ENCODE assay signal across 8 mouse cellular contexts in the genomic region with DNA sequence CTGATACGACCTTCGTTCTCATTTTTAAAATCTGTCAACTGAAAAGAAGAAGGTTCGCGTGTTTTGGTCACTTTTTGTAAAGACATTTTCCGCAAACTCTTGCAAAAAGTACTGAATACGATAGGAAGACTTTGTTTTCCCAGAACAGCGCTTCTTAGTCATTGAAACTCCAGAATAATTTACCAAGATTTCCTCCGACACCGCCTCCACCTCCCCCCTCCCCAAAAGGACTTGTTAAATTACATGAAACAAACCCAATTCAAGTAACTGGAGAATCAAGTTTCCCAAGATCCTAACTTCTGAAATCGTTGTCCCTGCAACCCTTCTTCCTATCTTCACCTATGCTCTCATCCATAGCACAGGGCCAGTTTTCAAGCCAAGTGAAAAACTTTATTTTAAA. TPM values are rescaled to one million over a fixed set of nuclear protein-coding genes. Genes with fewer than 3 reads are reported as not detected.
DNase-seq lines count a peak whose midpoint lies in the region; ATAC-seq lines count a peak whose summit lies in the region.

No protein-coding gene starts in this region.

- intact Hi-C loops in heart, postnatal 25 days (cut with DNase I), result loop anchor here (1.0 kb wide), 1 partner anchor 21 kb away; no protein-coding TSS in a partner anchor

- WGBS in heart, embryonic 10.5 days, result 2% methylated on average over 10 of the region's 10 CpGs
- 2% methylated on average over 10 of the region's 10 CpGs for WGBS in forebrain, embryonic 10.5 days
- 1% methylated on average over 10 of the region's 10 CpGs for WGBS in liver, embryonic 13.5 days (ENCODE audit: insufficient replicate concordance)

- H3K4me3 ChIP-seq in heart, embryonic 10.5 days, result peak overlapping the region; percentile 91
- peak overlapping the region; percentile 88 for H3K4me3 ChIP-seq in forebrain, embryonic 10.5 days
- H3K4me3 ChIP-seq in liver, embryonic 13.5 days (replicated peaks), result peak overlapping the region; percentile 82

- no peaks in the 10 kb centered on the region for H3K9me3 ChIP-seq in heart, embryonic 10.5 days
- no peaks in the 10 kb centered on the region for H3K9me3 ChIP-seq in forebrain, embryonic 10.5 days
- no peaks in the 10 kb centered on the region for H3K9me3 ChIP-seq in liver, embryonic 13.5 days (replicated peaks)

- H3K36me3 ChIP-seq in heart, embryonic 10.5 days, result no peaks in the 10 kb centered on the region
- peaks cover 23% of the 10 kb centered on the region for H3K36me3 ChIP-seq in forebrain, embryonic 10.5 days (replicated peaks)
- H3K36me3 ChIP-seq in liver, embryonic 13.5 days, result no peaks in the 10 kb centered on the region

- H3K9ac ChIP-seq in liver, embryonic 13.5 days, result peak overlapping the region; percentile 90

- H3K27me3 ChIP-seq in heart, embryonic 10.5 days (ENCODE audit: insufficient read depth, poor library complexity, severe bottlenecking), result no peaks in the 10 kb centered on the region
- no peaks in the 10 kb centered on the region for H3K27me3 ChIP-seq in forebrain, embryonic 10.5 days (ENCODE audit: poor library complexity, severe bottlenecking)
- H3K27me3 ChIP-seq in liver, embryonic 13.5 days, result no peaks in the 10 kb centered on the region

- no peak for ATAC-seq in liver, embryonic 13.5 days (ENCODE audit: low read depth)

- peaks cover 32% of the 10 kb centered on the region for H3K4me1 ChIP-seq in heart, embryonic 10.5 days
- H3K4me1 ChIP-seq in forebrain, embryonic 10.5 days, result peaks cover 44% of the 10 kb centered on the region
- peaks cover 48% of the 10 kb centered on the region for H3K4me1 ChIP-seq in liver, embryonic 13.5 days (replicated peaks)

- no peak for DNase-seq in heart, embryonic 10.5 days (ENCODE audit: low spot score)
- no peak for DNase-seq in heart, postnatal 25 days (ENCODE audit: low spot score)
- DNase-seq in A20 (ENCODE audit: low read depth, low spot score), result peak; percentile 42
- DNase-seq in forebrain, embryonic 10.5 days (ENCODE audit: extremely low spot score, low spot score), result no peak
- DNase-seq in liver, embryonic 13.5 days, result no peak
- DNase-seq in T-cell, adult 2 months (ENCODE audit: low spot score), result no peak
- no peak for DNase-seq in cerebellum, postnatal 25 days
- no peak for DNase-seq in left cerebral cortex, adult 18-20 months (ENCODE audit: low spot score in 2 of 2)

- peak overlapping the region; percentile 92 for H3K4me2 ChIP-seq in liver, embryonic 13.5 days

- peak overlapping the region; percentile 97 for H3K27ac ChIP-seq in heart, embryonic 10.5 days
- peak overlapping the region; percentile 97 for H3K27ac ChIP-seq in forebrain, embryonic 10.5 days
- H3K27ac ChIP-seq in liver, embryonic 13.5 days, result peak overlapping the region; percentile 77

RNA-seq across cellular contexts. Expression of gene Hsd17b12, which starts 0.7 kb away (rescaled TPM):
- polyA plus RNA-seq in heart, embryonic 10.5 days (2016; fragmentation: Nextera tagmentation; extraction: Ambion mirVana), result 99.6 and 101 TPM in 2 replicates
- 10 to 100 TPM; 20.0 to 20.8 TPM for total RNA-seq in heart, postnatal 25 days (2021)
- 142 and 145 TPM in 2 replicates for polyA plus RNA-seq in forebrain, embryonic 10.5 days (2016; fragmentation: Nextera tagmentation; extraction: Ambion mirVana)
- polyA plus RNA-seq in liver, embryonic 13.5 days (2015; fragmentation: Nextera tagmentation; extraction: Ambion mirVana), result 69.2 and 75.1 TPM in 2 replicates
- 10 to 100 TPM; 75.3 to 82.1 TPM for total RNA-seq in left cerebral cortex, adult 18-20 months (2021)
